Mouse (Mus musculus): ENCODE data around the gene Dhx30.

GRCm38 (mm10) chr9:110068745-110069144 is 48.9 kb downstream of the Dhx30 start:
- TF ChIP-seq CTCF (IDR thresholded peaks at IDR 0.05; ENCODE audit: low read depth, low read length) (no peak), POLR2A (IDR thresholded peaks at IDR 0.05; ENCODE audit: borderline replicate concordance, low read depth, low read length) (no peak)

Data from bone marrow macrophage, adult 2 months (primary cell).